Mouse (Mus musculus) brain, adult 2 months (tissue): ENCODE data around the gene Arhgef25.

Source experiments
- DNase-seq: peaks from one replicate; pipeline ENCODE4 v3.0.0; 2011; ENCODE audit warnings: low read depth, low spot score

The Arhgef25 gene

DNA sequence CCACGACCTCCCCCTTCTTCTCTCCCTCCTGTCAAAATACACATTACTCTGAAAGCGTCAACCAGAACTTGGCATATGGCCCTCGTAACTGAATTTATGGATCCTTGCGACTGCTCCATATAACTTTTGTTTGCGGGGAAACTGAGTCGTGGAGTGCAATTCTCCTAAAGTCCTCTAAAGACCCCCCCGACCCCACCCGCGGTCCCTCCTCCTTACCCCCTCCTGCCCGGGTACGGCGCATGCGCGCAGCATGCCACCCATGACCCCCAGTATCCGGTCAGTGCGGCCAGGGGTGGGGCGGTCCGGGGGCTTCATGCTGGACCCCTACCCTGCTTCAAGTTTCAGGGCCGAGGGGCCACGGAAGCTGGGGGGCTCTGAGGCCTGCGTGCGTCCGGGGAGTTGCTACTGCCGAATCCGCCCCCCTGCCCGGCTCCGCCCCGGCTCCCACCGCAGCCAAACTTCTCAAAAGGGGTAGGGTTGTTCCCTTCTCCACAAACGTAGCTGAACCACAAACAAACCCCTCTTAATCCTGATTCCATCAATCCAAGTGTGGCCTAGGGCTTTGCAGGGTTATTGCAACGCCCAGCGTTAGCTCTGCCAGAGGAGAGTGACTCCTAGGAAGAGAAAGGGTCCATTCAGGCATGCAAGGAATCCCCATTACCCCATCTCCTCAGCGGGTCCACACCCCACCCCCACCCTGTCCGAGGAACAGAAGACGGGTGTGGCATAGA is at the start of gene Arhgef25:
TSS of gene Arhgef25 (minus strand) at position 433 of the 731 bp plus-strand sequence.
- DNase-seq: no peak

DNA sequence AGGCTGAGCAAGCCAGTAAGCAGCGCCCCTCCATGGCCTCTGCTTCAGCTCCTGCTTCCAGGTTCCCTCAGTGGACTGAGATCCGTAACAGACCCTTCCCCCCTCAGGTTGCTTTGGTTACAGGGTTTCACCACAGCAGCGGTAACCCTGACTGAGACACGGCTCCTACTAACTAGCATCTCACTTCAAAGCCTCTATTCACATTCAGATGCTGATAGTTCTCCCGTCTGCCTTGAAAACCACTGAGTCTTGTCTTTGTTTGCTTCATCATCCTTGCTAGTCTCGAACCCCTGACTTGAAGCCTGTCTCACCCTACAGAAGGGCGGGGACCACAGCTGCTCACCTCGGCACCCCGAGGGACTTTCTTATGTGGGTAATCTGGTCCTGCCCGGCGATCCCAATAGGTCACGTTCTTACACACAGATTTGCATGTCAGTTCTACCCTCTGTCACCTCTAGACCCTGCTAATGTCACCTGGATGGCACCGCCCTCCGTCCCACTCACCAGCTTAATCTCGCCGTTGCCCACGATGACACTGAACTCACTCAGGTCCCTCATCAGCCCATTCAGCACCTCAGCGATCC is 48.5 kb upstream of the Arhgef25 start:
- no peak for DNase-seq

- DNase-seq: no peak
Observed at GRCm38 (mm10) chr10:127236541-127236940, 46.7 kb upstream of the Arhgef25 start.

DNA sequence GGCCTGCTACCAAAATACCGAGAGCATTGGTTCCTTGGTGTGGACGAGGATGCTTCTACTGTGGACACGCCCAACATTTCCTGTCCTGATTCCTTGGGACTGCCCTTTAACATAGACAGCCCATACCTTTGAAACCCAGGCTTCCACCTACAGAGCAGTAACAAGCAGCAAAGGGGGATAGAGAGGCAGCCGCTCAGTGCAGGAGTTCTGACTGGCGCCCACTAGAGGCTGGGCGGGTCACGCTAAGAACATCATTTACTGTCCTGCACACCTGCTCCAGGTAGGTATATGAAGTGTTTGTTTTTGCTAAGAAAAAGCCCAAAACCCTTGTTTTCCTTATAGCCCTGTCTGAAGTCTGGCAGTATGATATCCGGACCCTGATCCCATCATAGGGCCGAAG is 43.3 kb upstream of the Arhgef25 start:
- peak; percentile 57 for DNase-seq

- DNase-seq: peak; percentile 64
Observed at GRCm38 (mm10) chr10:127231741-127232140, 41.9 kb upstream of the Arhgef25 start.

GRCm38 (mm10) chr10:127230693-127231092 is 40.8 kb upstream of the Arhgef25 start:
- DNase-seq: no peak

DNA sequence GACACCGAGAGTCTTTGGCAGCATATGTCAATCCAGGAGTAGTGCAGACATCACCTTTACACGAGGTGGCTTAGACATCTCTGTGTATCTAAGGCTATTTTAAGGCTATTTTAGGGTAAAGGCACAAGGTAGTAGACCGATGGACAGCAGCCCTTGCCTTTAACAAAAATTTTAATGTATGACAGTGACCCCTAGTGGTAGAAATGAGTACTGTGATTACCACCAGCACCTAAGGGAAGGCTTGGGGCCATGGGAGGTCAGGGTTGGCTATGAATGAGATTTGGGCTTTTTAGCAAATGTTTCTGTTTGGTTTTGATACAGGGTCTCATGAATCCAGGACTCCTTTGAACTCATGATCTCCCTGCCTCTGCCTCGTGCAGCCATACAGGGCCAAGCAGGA is 39.0 kb upstream of the Arhgef25 start:
- peak; percentile 81 for DNase-seq

GRCm38 (mm10) chr10:127227163-127227562 is 37.3 kb upstream of the Arhgef25 start:
- peak; percentile 65 for DNase-seq

DNA sequence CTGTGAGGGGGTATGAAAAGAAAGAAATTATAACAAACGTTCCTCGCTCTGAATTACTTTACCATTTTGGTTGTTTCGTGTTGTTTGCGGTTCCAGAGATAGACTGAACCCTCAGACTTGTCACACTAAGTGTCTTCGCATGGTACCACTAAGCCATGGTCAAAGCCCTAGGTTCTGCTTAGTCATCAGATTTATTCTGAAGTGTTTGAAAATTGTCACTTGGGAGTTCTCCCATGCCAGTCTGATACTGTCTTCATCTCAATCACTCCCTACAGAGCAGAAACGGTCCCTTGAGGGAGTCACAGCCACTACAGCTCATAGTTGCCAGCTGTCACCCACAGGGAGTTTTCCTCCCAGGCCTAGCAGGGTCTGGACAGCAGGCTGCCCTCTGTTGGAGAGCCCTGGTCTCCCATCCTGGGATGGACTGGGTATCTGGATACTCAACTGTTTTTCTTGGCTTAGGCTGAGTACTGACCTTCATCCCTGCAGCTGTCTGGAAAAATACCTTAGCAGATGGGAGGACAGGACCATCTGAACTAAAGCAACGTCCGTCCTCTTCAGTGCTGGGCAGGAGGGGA is 36.5 kb upstream of the Arhgef25 start:
- DNase-seq: peak; percentile 53

DNA sequence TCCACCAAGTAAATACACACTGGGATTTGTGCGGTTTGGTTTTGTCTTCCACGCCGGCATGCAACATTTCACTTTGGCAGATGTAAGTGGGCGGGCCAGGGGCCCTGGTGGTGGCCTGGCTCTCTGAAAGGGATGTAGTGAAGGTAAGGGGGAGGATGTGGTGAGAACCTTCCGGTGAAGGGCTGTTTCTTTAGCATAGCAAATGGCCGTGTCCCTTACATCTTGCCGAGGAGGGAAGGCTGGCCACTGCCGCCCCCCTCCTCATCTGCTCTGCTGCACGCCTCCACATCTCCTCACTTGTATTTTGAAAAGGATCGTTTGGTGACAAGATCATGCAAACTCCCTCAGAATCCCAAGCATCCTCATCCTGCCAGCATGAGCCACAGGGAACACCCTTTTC is 35.8 kb upstream of the Arhgef25 start:
- peak; percentile 72 for DNase-seq

GRCm38 (mm10) chr10:127225213-127225612 is 35.3 kb upstream of the Arhgef25 start:
- no peak for DNase-seq

DNA sequence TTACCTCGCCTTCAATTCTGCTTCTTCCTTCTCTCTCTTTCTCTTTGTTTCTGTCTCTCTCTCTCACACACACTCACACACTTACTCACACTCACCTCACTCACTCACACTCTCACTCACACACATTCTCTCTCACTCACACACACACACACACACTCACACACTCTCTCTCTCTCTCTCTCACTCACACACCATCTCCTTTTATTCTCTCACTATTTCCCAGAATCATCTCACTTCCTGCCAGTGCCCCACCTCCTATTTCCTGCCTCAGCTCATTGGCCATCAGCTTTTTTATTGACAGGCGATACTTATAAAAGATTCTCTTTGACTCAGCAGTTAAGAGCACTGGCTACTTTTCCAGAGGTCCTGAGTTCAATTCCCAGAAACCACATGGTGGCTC is 28.5 kb upstream of the Arhgef25 start:
- DNase-seq: no peak

GRCm38 (mm10) chr10:127217177-127217576 is 27.3 kb upstream of the Arhgef25 start:
- DNase-seq: no peak

DNA sequence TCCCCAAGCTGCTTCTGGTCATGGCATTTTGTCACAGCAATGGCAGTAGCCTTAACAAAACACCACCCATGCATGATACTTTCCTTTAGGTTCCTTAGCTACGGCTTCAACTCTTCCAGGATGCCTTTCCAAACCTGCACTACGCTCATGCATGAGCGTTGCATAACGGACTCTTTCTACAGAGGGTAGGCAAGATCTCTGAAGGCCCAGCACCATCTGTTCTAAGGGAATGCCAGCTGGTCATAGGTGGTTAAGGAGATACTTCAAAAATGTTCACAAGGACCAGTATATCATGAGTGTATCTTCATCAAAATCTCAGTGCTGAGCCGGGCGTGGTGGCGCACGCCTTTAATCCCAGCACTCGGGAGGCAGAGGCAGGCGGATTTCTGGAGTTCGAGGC is 26.6 kb upstream of the Arhgef25 start:
- peak; percentile 89 for DNase-seq

DNA sequence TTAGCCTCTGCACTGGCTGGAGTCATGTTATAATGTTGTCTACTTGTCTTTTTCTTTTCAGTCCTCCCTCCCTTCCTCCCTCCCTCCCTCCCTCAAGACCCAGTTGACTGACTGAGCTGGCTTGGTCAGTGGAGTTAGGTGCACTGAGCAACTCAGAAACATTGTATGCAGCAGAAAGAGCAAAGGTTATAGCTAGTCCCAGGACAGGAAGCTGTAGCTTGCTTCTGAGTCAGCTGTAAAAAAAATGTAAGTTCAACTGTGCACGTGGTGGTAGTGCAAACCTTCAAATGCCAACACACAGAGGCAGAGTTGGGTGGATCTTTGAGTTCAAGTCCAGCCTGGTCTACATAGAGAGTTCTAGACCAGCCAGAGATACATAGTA is 24.5 kb upstream of the Arhgef25 start:
- no peak for DNase-seq

- DNase-seq: no peak
Observed at GRCm38 (mm10) chr10:127213704-127214421, 24.0 kb upstream of the Arhgef25 start.

DNA sequence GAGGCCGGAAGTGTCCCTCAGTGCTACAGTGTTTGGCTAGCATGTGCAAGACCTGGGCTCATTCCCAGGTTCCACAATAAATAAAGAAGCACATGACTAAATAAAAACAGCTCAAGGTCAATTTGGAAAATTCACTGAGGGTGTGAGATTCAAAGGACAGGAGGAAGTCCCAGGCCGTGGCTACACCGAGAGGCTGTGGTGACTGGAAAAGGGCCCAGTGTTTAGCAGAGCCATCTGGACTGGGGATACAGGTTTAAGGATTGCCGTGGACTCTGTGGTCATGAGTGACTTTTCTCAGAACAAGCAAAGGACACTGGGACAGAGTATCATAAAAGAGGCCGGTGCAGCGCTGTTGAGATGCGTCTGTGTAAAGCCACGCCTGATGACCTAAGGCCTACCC is 23.4 kb upstream of the Arhgef25 start:
- DNase-seq: peak; percentile 60

DNA sequence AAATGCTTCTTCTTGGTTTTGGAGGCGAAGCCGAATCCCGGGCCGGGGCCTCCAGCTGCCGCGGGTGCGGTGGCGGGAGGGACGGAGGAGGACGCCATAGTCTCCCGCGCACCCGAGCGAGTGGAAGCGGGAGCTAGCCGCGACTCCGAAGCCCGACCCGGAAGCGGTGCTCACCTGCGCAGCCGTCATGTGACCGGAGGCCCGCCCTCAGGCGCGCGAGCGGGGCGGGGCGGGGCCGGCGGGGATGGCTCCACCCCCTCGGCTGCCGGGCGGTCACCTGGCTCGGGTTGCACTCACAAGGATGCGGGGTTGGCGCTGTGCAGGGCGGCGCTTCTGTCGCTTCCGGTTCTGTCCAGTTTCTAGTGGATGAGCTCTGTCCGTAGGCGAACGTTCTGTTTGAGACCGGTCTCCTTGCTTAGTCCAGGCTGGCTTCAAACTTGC is 21.6 kb upstream of the Arhgef25 start, which contains the start of gene Pip4k2c:
TSS of gene Pip4k2c (minus strand) at position 172 of the 441 bp plus-strand sequence.
- DNase-seq: peak; percentile 95

DNA sequence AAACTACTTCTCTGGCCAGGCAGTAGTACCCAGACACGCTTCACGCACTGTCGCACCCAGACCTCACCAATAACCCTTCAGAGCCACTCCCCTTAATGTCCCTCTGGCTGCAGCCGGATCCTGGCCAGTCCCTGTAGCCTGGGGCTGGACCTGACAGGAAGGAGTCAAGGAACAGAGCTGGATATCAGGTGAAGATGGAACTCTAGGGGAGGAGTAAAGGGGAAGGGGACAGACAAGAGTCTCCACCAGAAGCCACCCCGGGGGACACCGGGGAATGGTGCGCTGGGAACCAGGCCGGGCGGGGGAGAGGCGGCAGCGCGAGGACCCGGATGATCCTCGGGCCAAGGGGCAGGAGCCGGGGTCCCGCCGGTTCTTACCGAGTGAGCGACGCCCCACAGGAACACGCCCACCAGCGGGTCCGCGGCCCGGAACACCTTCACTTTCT is 21.1 kb upstream of the Arhgef25 start:
- DNase-seq: no peak

GRCm38 (mm10) chr10:127209928-127210570 is 20.2 kb upstream of the Arhgef25 start:
- peak; percentile 83 for DNase-seq

- peak; percentile 89 for DNase-seq
Observed at GRCm38 (mm10) chr10:127208921-127209320, 19.0 kb upstream of the Arhgef25 start.

GRCm38 (mm10) chr10:127205373-127205772 is 15.5 kb upstream of the Arhgef25 start:
- no peak for DNase-seq
